Mouse (Mus musculus) T-helper 2 cell (primary cell): ENCODE data around the gene Lnpk.

Source experiments
- in situ Hi-C: fragments of 300-600 bp; cut with MboI, MseI; formaldehyde crosslinking; loops from one replicate; pipeline ENCODE4 v1.15.1; 2025; ENCODE audit warnings: high pct_unique_total_duplicates

The Lnpk gene

DNA sequence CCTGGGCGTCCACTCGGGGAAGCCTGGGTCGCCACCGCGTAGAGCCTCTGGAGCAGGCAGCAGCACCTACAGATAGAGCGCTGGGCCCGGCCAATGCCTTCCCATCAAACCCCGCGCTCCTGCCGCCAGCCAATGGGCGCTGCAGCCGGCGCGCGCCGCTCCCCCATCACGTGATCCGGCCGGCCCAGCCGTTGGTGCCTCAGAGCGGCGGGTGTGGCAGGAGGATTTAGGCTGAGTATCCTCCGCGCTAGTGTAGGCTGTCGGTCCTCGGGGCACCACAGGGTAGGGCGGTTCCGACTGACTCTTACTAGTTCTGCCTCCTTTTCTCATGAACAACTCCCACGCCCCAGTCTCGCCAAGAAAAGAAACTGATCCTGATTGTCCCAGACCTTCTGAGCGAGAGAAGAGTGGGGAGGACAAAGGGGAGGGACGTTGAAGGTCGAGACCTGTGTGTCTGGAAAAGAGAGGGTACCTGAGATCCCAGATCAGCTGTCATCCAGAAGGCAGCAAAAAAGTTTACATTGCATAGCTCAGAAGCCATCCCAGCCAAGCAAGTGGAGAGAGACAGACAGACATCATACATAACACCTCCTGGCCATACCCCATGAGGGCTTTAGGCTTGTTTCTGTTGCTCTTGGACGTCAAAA lies at the start of gene Lnpk:
TSS of gene Lnpk (minus strand) at position 593 of the 647 bp plus-strand sequence.
- in situ Hi-C loops: no loop called here

DNA sequence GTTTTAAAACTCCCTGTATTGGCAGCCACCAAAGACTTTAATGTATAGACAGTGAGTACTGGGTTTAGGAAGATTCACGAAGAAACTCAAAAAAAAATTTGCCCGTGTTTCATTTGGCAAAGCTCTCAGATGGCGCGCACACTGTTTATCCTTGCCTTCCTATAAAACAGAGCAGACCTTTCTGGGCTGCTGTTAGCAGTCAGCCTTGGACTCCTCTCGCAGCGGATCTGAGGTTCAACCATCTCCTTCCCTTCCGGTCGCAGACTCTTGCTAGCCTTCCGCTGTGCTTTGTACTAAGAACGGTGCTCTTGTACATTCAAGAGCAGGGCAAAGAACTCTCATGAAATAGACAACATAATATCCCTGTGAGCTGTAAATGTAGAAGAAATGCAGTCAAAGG lies 41.1 kb upstream of the Lnpk start:
- in situ Hi-C loops: no loop called here

DNA sequence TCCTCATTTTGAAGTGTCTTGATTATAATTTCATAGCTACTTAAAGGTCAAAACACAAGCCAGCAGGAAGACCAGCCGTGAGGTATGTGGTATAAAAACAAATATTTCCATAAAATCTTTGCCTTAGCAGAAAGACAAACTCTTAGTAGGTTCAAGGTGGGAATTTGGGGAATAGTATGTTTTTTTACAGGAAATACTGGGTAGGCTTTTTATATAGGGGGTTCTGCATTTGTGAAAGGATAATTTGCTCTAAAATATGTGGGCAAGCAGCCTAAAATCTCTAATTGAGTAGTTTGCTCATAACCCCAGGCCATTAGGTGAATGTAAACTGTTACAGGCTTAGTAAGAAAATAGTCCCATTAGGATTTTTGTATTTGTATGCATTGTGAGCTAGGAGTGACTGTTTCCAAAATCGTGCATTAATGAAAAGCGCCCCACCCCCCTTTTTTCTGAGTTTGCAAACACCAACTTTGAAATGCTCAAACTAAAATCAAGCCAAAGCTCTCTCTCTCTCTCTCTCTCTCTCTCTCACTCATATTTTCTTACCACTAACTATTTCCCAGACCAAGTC lies 40.5 kb upstream of the Lnpk start:
- in situ Hi-C loops: no loop called here

DNA sequence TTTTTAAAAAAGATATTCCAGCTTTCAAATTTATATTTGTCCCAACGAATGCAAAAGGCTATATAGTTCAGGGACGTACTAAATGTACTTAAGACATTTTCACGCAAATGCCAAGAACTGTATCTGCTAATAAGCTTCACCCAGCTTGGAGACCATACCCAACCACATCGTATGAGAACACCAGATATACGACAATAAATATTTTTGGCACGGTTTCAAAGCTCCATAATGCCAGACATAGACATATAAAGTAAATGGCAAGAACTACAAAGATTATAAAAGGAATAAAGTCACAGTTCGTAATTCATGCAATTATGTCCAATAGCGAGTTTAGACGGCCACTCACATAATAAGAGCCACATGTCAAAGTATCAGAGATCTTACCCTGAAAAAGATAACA lies 38.5 kb upstream of the Lnpk start:
- in situ Hi-C loops: no loop called here

DNA sequence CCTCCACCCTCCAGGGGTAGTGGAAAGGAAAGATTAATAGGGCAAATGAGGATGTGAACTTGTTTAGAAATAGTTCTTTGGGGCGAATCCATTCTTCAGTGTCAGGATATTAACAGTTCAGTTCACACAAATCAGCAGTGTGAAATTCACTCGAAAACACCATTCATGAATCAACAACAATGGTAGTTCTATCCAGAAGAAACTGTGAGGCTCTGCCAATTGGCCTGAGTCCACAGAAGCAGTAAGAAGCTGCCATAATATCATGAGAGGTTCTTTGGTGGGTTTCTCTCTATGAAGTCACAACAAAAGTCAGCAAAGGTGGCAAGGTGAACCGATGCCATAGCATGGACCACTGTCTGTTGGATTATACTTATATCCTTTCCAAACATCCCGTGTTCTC lies 32.2 kb upstream of the Lnpk start:
- in situ Hi-C loops: no loop called here

DNA sequence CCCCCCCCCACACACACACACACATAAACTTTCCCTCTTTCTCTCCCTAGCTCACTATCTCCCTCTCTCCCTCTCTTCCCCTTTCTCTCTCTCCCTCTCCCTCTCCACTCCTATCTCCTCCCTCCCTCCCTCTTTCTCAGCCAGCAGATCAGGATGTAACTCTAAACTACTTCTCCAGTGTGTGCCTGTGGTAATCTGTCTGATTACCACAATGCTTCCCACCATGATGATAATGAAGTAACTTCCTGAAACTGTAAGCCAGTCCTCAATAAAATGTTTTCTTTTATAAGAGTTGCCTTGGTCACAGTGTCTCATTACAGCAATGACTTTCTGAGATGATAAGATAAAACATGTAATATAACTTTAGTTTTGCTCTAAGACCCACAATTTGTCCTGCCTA lies 30.1 kb upstream of the Lnpk start:
- in situ Hi-C loops: no loop called here

DNA sequence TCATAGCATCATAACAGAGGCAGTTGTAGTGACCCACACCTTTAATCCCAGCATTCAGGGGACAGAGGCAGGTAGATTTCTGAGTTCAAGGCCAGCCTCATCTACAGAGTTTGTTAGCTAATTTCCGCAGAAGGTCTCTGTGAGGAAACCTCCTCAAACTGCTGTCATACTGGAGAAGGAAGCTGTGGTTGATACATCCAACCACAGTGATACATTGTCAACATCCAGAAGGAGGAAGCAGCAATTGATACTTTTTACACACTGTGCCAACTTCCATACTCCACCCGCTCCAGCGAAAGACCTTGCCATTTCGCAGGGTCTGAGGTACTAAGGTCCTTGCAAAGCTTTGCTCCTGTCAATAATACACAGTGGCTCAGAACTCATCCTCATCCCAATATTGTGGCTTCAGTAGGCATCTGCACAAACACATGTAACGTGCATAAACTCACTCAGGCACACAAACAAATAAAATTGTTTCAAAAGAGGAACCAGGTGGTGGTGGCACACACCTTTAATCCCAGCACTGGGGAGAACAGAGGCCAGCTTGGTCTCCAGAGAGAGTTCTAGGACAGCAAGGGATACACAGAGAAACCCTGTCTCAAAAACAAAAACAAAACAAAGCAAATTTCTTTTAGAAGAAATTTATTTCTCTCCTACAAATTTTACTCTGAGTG lies 27.0 kb upstream of the Lnpk start:
- in situ Hi-C loops: no loop called here

DNA sequence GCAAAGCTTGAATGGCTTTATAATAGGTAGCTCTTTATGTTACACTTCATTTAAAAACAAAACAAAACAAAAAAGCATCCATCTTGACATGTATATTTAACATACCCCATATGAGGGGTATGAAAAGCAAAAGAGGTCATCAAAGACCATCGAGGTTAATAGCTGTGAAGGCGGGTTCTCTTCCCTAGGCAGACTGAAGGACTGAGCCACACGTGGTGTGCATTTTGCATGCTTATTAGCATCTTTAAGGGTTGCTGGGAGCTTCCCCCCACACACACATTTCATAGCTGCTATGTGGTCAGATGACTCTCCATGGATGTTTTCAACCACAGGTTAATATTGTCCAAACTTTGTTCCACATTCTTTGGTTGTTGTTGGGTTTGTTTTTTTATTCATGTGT lies 24.8 kb upstream of the Lnpk start:
- in situ Hi-C loops: no loop called here

DNA sequence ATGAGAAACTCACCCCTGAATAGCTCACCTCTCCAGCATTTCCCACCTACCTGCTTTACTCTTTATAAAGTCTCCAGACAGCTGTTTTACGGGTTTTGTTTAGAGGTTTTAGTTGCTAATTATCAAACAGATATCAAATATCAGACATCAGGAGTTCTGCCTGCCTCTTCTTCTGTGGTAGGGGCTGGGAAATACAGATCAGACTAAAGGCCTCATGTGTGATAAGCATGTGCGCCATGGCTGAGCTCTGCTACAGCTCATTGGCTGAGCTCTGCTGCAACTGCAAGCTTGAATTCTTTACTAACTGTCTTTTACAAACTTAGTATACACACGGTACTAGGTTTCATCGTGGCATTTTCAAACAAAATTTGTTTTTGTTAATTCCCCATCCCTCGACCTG lies 23.2 kb upstream of the Lnpk start:
- in situ Hi-C loops: no loop called here

DNA sequence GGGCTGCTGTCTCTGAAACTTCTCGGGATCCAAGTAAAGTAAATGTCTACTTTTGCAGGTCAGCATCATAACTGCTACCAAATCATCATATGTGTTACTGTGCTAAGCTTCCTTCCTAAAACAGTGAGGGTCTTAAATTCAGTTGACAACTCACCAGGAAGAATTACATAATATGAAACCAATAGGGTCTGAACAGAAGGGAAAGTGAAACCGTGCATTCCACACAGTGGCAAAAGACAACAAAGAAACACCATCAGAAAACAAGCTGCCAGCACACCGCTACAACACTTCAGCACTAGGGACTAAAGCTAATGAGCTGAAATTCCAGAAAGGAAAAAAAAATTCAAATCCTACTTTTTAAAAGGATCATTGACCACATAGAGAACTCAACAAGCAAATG lies 17.9 kb upstream of the Lnpk start:
- in situ Hi-C loops: no loop called here

DNA sequence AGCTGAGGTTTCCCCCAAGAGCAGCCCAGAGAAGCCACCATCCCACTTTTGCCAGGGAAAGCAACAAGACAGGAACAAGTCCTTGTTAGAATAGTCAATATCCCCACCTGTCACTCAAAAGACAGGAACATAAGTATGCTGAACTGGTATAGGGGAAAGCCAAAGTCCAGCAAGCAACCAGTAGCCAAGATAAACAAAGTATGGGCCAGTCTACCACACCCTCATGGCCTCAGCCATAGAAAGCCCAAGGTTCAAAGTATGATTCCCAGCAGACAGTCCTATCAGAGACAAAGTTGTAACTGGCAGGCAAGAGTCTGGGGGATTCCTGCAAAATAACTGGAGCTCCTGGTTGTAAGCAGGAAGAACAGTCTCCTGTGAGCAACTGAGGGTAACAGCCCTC lies 16.9 kb upstream of the Lnpk start:
- in situ Hi-C loops: no loop called here

DNA sequence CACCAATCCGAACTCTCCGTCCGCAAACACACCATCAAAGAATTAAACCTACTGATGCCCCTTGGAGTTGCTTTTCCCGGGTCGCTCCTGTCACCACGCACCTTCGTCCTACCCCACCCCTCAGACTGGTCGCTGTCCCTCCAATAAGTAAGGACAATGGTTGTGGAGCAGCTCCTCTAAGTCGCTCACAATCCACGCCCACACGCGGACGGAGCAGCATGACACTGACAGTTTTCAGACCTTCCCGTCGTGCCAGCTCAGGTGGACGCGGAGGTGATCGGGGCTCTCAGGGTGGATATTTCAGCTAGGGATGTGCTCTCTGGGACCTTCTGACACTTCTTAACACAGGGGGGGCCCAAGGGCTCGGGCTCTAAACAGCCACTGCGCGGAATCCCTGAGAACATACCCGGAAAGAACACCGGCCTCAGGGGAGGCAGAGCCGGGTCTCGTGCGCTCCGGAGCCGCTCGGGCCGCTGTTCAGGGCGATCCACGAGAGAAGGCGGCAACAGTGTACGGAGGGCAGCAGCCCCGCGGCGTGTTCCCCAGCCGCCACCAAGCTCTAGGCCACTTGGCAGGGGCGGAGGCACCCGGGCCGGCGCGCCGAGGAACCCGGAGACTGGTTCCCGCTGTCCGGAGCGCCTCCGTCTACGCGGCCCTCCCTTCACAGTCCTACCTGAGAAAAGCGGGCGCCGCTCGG lies 941 bp downstream of the Lnpk start:
- in situ Hi-C loops: no loop called here

DNA sequence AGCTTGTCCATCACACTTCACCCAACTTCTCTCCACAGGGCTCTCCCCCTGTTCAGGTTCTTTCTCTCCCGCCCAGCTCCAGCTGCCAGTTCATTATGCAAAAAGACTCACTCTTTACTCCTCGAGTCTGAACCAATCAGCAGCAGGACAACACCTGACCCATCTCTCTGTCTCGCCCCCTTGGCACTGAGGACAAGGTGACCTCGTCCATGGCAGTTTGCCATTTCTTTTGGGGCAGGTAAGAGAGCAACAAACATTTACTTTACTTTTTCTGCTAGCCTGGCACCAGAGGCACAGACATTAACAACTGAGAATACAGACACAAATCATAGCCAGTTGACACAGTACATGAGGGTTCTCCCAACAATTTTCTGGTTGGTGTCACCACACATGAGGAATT lies 8.8 kb downstream of the Lnpk start:
- in situ Hi-C loops: no loop called here

DNA sequence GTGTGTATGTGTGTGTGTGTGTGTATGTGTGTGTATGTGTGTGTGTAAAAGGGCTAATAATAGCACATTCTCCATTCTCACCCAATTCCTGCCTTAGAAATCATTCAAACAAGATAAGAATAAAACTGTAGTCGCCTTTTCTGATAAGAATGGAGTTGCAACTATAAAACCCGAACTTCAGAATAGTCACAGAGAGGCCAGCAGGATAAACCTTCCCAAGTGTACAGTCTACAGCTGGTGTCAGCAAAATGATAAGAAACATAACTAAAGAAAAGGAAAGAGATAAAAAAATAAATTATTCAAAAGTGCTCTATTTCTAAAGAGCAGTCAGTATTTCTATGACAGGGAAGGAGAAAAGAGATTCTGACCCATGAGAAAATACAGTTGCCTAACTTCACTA lies 19.4 kb downstream of the Lnpk start:
- in situ Hi-C loops: no loop called here

DNA sequence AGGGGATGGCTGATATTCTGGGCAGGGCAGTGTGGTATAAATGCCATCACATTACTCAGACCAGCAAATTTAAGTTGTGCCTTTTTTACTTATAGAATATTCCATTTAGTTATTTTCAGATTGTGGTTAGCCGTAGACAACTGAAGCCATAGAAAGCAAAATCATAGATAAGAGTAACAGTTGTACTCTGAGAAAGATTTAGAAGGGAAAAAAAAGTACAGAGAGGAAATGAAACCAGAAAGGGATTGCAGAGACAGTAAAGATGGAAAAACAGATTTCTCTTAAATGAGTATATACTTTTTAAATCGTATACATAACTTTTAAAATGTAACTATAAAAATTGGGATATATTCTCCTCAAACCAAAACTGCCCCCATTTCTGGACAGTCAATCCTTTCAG lies 20.1 kb downstream of the Lnpk start:
- in situ Hi-C loops: no loop called here

DNA sequence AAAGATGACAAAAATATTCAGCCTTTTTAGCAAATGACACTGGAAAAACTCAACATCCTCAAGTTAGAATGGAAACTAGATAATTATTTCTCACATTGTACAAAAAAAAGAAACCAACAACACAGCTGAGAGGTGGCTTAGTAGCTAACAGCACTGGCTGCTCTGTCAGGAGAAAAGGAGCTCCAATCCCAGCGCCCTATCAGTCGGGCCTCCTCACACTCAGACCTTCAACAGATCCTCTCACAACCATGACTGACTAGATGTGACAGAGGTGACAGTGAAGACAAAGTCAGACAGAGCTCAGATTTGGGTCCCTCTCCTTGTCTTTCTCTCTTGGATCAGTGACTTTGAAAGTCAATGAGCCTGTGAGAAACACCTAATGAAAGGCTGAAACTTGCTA lies 21.8 kb downstream of the Lnpk start:
- in situ Hi-C loops: no loop called here

DNA sequence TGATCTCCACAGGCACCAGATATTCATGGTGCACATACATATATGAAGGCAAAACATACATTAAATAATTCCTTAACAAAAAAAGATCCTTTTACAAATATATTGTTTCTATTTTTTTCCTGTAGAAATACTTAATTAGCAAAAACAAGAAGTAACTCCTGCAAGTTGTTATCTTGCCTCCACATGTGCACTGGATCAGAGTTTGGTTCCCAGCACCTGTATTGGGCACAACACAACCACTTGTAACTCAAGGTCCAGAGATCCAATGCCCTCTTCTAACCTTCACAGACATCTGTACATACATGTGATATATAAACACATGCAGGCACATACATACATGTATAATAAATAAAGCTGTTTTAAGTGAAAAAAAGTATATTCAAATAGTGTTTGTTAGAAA lies 27.3 kb downstream of the Lnpk start:
- in situ Hi-C loops: no loop called here

DNA sequence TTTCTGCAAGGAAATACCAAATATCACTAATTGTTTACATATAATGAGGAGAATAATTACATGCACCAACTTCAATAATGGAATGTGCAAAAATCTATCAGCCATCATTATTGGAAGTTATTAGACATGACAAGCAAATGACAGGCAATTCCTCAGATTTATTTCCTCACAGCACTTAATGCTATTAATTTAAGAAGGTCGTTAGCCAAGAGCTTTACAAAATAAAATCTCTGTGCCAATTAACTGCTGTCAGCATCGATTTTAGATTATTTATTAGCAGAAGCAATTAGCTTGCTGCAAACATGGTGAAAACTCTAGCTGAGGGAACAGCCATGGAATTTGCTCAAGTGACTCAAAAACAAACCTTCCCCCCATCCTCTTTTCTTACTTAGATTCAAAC lies 30.9 kb downstream of the Lnpk start:
- in situ Hi-C loops: loop anchor here (25.0 kb wide), 1 partner anchor 589 kb away; no protein-coding TSS in a partner anchor

DNA sequence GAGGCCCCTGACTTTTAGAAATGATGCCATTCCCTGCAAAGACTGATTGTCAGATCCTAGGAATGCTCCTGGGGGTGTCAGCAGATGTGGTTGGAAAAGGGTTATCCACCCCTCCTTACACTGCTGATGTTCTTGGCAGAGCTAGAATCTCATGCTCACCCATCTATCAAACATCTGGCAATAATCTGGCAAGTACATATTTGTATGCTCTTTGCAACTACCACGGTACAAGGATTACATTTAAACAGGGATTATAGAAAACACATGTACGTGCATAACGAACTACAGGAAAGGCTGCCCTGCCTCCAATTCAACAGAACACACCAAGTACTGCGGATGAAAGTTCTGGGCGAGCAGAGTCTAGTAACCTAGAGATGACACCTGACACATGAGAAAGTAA lies 70.9 kb downstream of the Lnpk start:
- in situ Hi-C loops: no loop called here

DNA sequence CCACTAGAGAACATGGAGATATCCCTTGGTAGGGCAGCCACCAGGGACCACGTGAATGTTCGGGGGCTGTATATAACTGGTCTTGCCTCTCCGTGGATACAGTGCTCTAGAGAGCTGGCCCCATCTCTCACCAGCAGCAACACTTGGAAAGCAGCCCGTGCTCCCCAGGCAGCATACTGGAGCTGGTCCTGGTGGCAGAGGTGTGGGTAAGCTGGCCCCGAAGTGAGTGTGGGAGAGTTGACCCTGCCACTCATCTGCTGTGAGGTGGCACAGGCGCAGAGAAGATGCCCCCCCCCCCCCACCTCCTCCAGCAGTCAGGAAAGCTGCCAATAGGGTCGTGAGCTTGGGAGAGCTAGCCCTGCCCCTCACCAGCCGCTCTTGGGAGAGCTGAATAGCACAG lies 72.8 kb downstream of the Lnpk start:
- in situ Hi-C loops: no loop called here

DNA sequence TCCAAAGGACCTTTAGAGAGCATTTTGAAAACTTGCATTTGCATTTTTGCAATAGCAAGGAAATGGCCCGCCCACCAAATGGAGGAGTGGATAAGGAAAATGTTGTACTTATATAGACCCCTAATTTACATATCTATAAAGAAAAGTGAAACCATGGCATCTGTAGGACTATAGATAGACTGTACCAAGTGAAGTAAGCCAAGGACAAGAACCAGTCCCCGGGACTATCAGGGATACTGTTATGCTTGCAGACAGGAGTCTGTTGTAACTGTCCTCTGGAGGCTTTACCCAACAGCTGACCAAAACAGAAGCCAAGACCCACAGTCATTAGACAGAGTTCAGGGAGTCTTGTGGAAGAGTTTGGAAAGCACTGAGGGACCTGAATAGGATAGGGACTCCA lies 78.9 kb downstream of the Lnpk start:
- in situ Hi-C loops: no loop called here

DNA sequence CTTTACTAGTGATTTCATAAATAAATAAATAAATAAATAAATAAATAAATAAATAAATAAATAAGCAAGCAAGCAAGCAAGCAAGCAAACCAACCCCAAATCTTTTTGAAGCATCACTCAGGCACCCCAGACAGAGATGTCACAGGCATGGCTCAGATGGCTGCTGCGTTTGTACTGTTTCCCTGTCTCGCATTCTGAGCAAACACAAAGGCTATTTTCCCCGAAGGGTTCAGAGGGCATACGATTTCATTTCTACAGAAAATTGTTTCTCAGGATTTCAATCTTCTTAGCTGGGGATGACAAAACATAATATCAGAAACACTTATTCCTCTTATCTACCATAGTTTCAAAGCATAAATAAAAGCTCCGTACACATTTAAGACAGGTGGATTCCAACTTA lies 81.4 kb downstream of the Lnpk start:
- in situ Hi-C loops: no loop called here

DNA sequence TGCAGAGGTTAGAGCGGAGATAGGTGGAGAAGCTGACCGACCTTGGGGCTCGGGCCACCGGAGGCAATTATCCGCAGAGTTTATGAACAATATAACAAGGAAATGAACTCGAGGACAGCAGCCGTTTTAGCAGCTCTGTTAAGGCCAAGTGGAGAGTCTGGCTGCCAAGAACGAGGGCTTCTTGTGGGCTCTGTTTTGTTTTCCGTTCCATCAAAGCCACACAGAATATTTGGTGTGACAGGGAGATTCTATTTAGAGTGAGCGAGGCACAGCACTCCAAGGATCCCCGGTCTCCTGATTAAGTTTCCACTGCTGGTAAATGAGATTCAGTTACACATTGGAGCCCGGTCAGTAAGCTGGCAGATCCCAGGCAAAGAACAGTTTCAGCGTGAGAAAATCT lies 87.8 kb downstream of the Lnpk start:
- in situ Hi-C loops: no loop called here
